Mouse (Mus musculus): ENCODE data around the gene Slc8a1.

GRCm38 (mm10) chr17:81538163-81539160, 199.7 kb downstream of the Slc8a1 start:
- TF ChIP-seq MAFK (IDR thresholded peaks at IDR 0.05; ENCODE audit: insufficient read depth, low read depth, low read length) (no peak), CHD2 (IDR thresholded peaks at IDR 0.05; ENCODE audit: low read depth, low read length) (no peak)

All from ES-E14 (cell line).